Mouse (Mus musculus) forebrain, embryonic 11.5 days (tissue): ENCODE measurements around the gene Cyp2f2. TPM values are rescaled to one million over a fixed set of nuclear protein-coding genes. Genes with fewer than 3 reads are reported as not detected.
A peak's percentile ranks its signal among the peaks of the same experiment; 100 is the strongest.

ENCODE experiments used
- ATAC-seq: fragments of 200-750 bp; cut with Nextera tagmentation; replicated peaks from 2 replicates; pipeline ENCODE4 v1.8.0; 2017; ENCODE audit warnings: moderate TSS enrichment; ENCODE audit not compliant: low FRiP score
- DNase-seq: peaks from one replicate; pipeline ENCODE4 v3.0.0-alpha.2; 2017; ENCODE audit warnings: low spot score
- H3K27ac ChIP-seq: fragments of 300-500 bp; sonication (generic); 2 replicates; pipeline ENCODE4 v1.5.1; 2014; ENCODE audit warnings: low read depth, low read length
- H3K27me3 ChIP-seq: fragments of 300-500 bp; sonication (generic); 2 replicates; pipeline ENCODE4 v1.6.1; 2014; ENCODE audit warnings: mild to moderate bottlenecking, low read length, mixed read lengths; ENCODE audit not compliant: control insufficient read depth, insufficient read depth
- H3K36me3 ChIP-seq: fragments of 300-500 bp; sonication (generic); 2 replicates; pipeline ENCODE4 v1.6.1; 2014; ENCODE audit warnings: mild to moderate bottlenecking, low read length, moderate library complexity, mixed read lengths; ENCODE audit not compliant: control insufficient read depth, insufficient read depth
- H3K4me1 ChIP-seq: fragments of 300-500 bp; sonication (generic); replicated peaks from 2 replicates; pipeline ENCODE4 v1.6.1; 2014; ENCODE audit warnings: low read length, mixed read lengths; ENCODE audit not compliant: control insufficient read depth, insufficient read depth
- H3K4me2 ChIP-seq: fragments of 300-500 bp; sonication (generic); 2 replicates; pipeline ENCODE4 v1.6.1; 2014; ENCODE audit warnings: low read depth, mild to moderate bottlenecking, low read length, moderate library complexity, mixed read lengths; ENCODE audit not compliant: severe bottlenecking
- H3K4me3 ChIP-seq: fragments of 300-500 bp; sonication (generic); 2 replicates; pipeline ENCODE4 v1.5.1; 2014; ENCODE audit warnings: low read depth, low read length
- H3K9ac ChIP-seq: fragments of 300-500 bp; sonication (generic); 2 replicates; pipeline ENCODE4 v1.6.1; 2014; ENCODE audit warnings: low read length
- H3K9me3 ChIP-seq: fragments of 300-500 bp; sonication (generic); 2 replicates; pipeline ENCODE4 v1.6.1; 2016; ENCODE audit warnings: low read length, mixed read lengths; ENCODE audit not compliant: control insufficient read depth
- WGBS: fragments of 180-500 bp; shearing (Covaris S2); extraction: QIAGEN DNeasy Blood & Tissue Kit; methylation state at CpG from one replicate; pipeline ENCODE4 v1.1.7; 2014; 5-methylcytosine and 5-hydroxymethylcytosine counted together
- polyA plus RNA-seq: library from polyadenylated mRNA; unstranded; fragments of >200 nt; fragmentation: Nextera tagmentation; extraction: Ambion mirVana; gene quantifications from 2 replicates; pipeline ENCODE4 v1.2.1, GENCODE M21; 2014

Gene Cyp2f2
- polyA plus RNA-seq, 1 experiment from 2014 or later: not detected

- no peaks in the 10 kb centered on the region for H3K9me3 ChIP-seq
- peak overlapping the region; percentile 66 for H3K4me3 ChIP-seq
- 0 out of 2 replicates have a peak, but pooled peaks cover 4% of the 10 kb centered on the region for H3K4me1 ChIP-seq
- 27% methylated on average over 4 of the region's 4 CpGs for WGBS
- ATAC-seq (peak; percentile 8; the same call in 1 of the 2 replicates), DNase-seq (no peak)
- H3K36me3 ChIP-seq: no peaks in the 10 kb centered on the region
- H3K27ac ChIP-seq: peak overlapping the region; percentile 78
- H3K27me3 ChIP-seq: no peaks in the 10 kb centered on the region
- H3K9ac ChIP-seq: peak overlapping the region; percentile 58
- peak overlapping the region; percentile 51 for H3K4me2 ChIP-seq
These were observed 58.2 kb downstream of the Cyp2f2 start for GRCm38 (mm10) chr7:27177942-27178323.

GRCm38 (mm10) chr7:27178324-27179216 is 58.9 kb downstream of the Cyp2f2 start, which contains the start of gene Rab4b:
Rab4b (minus strand) TSS chr7:27178896.
- peak within 1 kb of the TSS; percentile 66 for H3K4me3 ChIP-seq
- H3K27ac ChIP-seq: peak within 1 kb of the TSS; percentile 78
- H3K27me3 ChIP-seq: no peaks in the 10 kb centered on the region
- WGBS: under 1% methylated on average over 52 of the region's 53 CpGs
- no peaks in the 10 kb centered on the region for H3K36me3 ChIP-seq
- peak within 1 kb of the TSS; percentile 51 for H3K4me2 ChIP-seq
- peak within 1 kb of the TSS; percentile 58 for H3K9ac ChIP-seq
- no peaks in the 10 kb centered on the region for H3K9me3 ChIP-seq
- ATAC-seq: peak; percentile 99
- peak; percentile 99 for DNase-seq
- H3K4me1 ChIP-seq: 0 out of 2 replicates have a peak, but pooled peaks cover 4% of the 10 kb centered on the region

GRCm38 (mm10) chr7:27179217-27179918 is 59.7 kb downstream of the Cyp2f2 start:
- peak overlapping the region; percentile 29; the same call in 1 of the 2 replicates for H3K4me2 ChIP-seq
- H3K4me1 ChIP-seq: 0 out of 2 replicates have a peak, but pooled peaks cover 4% of the 10 kb centered on the region
- H3K27ac ChIP-seq: peak overlapping the region; percentile 4; the same call in 1 of the 2 replicates
- peak overlapping the region; percentile 66 for H3K4me3 ChIP-seq
- no peaks in the 10 kb centered on the region for H3K27me3 ChIP-seq
- DNase-seq (no peak), ATAC-seq (no peak; the same call in 1 of the 2 replicates)
- H3K9me3 ChIP-seq: no peaks in the 10 kb centered on the region
- H3K36me3 ChIP-seq: peaks cover 1% of the 10 kb centered on the region; the same call in 1 of the 2 replicates
- H3K9ac ChIP-seq: no peak overlapping the region
- WGBS: 49% methylated on average over 16 of the region's 16 CpGs

GRCm38 (mm10) chr7:27180036-27180435 is 60.3 kb downstream of the Cyp2f2 start:
- ATAC-seq: no peak
- Histone ChIP-seq H3K4me2 (no peak overlapping the region), H3K9ac (no peak overlapping the region), H3K36me3 (peaks cover 7% of the 10 kb centered on the region), H3K4me3 (no peak overlapping the region), H3K4me1 (0 out of 2 replicates have a peak, but pooled peaks cover 4% of the 10 kb centered on the region), H3K27ac (no peak overlapping the region), H3K9me3 (no peaks in the 10 kb centered on the region), H3K27me3 (no peaks in the 10 kb centered on the region)
- DNase-seq: no peak
- 74% methylated on average over 5 of the region's 5 CpGs for WGBS

GRCm38 (mm10) chr7:27180837-27181695 is 61.4 kb downstream of the Cyp2f2 start, which contains the start of the genes Gm21983 and Mia:
Gm21983 (minus strand) TSS chr7:27181086.
Mia (minus strand) TSS chr7:27181157.
- 74% methylated on average over 14 of the region's 14 CpGs for WGBS
- Histone ChIP-seq H3K9ac (no peak within 1 kb of the TSS), H3K4me3 (no peak within 1 kb of the TSS), H3K9me3 (no peaks in the 10 kb centered on the region), H3K27ac (no peak within 1 kb of the TSS), H3K4me2 (no peak within 1 kb of the TSS), H3K4me1 (0 out of 2 replicates have a peak, but pooled peaks cover 4% of the 10 kb centered on the region), H3K27me3 (no peaks in the 10 kb centered on the region), H3K36me3 (peaks cover 14% of the 10 kb centered on the region)
- no peak for ATAC-seq
- no peak for DNase-seq

GRCm38 (mm10) chr7:27182498-27182897 is 62.8 kb downstream of the Cyp2f2 start:
- ATAC-seq: no peak
- no peak overlapping the region for H3K9ac ChIP-seq
- peaks cover 21% of the 10 kb centered on the region for H3K36me3 ChIP-seq
- H3K9me3 ChIP-seq: no peaks in the 10 kb centered on the region
- WGBS: 92% methylated on average over 1 of the region's 1 CpGs
- H3K27me3 ChIP-seq: no peaks in the 10 kb centered on the region
- DNase-seq: no peak
- H3K4me1 ChIP-seq: 0 out of 2 replicates have a peak, but pooled peaks cover 4% of the 10 kb centered on the region
- H3K4me2 ChIP-seq: no peak overlapping the region
- no peak overlapping the region for H3K27ac ChIP-seq
- no peak overlapping the region for H3K4me3 ChIP-seq
